In the genomic region with DNA sequence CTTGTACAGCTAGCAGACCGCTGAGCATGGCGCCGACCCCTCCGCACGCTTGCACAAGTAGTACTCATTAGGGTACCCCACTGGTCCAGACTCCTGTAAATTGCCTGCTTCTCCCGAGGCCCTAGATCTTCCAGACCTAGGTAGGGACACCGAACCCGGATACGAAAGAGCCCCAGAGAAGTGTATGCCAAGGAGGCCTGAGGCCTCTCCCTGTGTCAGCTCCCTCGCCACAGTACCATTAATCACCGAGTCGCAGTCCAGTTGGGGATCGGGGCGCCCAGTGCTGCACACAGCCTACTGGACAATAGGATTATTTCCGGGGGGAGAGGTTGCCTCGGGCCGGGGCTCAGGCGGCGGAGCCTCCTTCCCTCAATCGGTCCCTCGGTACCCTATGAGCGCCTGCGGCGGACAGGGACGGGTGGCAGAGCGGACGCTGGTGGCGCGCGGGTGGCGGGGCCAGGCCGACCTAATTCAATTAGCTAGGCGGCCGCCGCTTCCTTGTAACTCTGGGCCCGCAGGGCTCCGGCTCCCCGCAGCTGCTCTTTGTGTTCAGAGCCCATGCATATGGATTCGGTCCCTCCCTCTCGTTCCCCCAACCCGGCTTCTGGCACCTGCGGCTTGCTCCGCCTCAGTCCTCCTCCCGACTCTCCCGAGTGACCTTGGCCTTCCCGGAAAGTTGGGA, we compare ENCODE assay signal across 9 mouse cellular contexts. TPM values are rescaled to one million over a fixed set of nuclear protein-coding genes. Genes with fewer than 3 reads are reported as not detected.
A peak's percentile ranks its signal among the peaks of the same experiment; 100 is the strongest.
DNase-seq lines count a peak whose midpoint lies in the region; ATAC-seq lines count a peak whose summit lies in the region.
"Had no signal": no experiment of that assay in that cellular context is flagged by ENCODE, and none has a peak within 500 bp of the region (broad histone marks: within the 10 kb centered on the region; RNA-seq: fewer than 3 reads in every experiment).

No protein-coding gene starts in this region.

- H3K4me1 ChIP-seq in liver, embryonic 11.5 days (replicated peaks; ENCODE audit: control insufficient read depth, insufficient read depth, low read length): no peaks in the 10 kb centered on the region; the same call in 1 of the 2 replicates
- H3K4me1 ChIP-seq in forebrain, embryonic 11.5 days (replicated peaks; ENCODE audit: control insufficient read depth, insufficient read depth, low read length): peaks cover 6% of the 10 kb centered on the region
- peaks cover 8% of the 10 kb centered on the region; the same call in 1 of the 2 replicates for H3K4me1 ChIP-seq in limb, embryonic 12.5 days (replicated peaks)
- 0 out of 2 replicates have a peak, but pooled peaks cover 6% of the 10 kb centered on the region for H3K4me1 ChIP-seq in stomach, embryonic 15.5 days

- no peak for DNase-seq in liver, embryonic 11.5 days (ENCODE audit: low spot score)
- DNase-seq in liver: no peak
- DNase-seq in forebrain, embryonic 11.5 days (ENCODE audit: low spot score): peak; percentile 70
- DNase-seq in urinary bladder, postnatal 10 days (ENCODE audit: low spot score): no peak
- DNase-seq in cerebellum, postnatal 14 days: no peak
- DNase-seq: heart, postnatal 36 days; thymus, postnatal 4 days had no signal

- H3K27me3 ChIP-seq in liver, embryonic 11.5 days (replicated peaks; ENCODE audit: control insufficient read depth, insufficient read depth, low read length): peaks cover 100% of the 10 kb centered on the region
- peaks cover 97% of the 10 kb centered on the region for H3K27me3 ChIP-seq in forebrain, embryonic 11.5 days (ENCODE audit: control insufficient read depth, insufficient read depth, low read length)
- peaks cover 100% of the 10 kb centered on the region for H3K27me3 ChIP-seq in limb, embryonic 12.5 days
- peaks cover 99% of the 10 kb centered on the region for H3K27me3 ChIP-seq in stomach, embryonic 15.5 days (replicated peaks)

- H3K9ac ChIP-seq in liver, embryonic 11.5 days (ENCODE audit: low read depth, low read length): no peak overlapping the region
- no peak overlapping the region for H3K9ac ChIP-seq in forebrain, embryonic 11.5 days (ENCODE audit: low read length)
- no peak overlapping the region for H3K9ac ChIP-seq in limb, embryonic 12.5 days (replicated peaks)
- H3K9ac ChIP-seq in stomach, embryonic 15.5 days: no peak overlapping the region

- no peak overlapping the region for H3K4me3 ChIP-seq in liver, embryonic 11.5 days (ENCODE audit: low read depth, low read length)
- peak overlapping the region; percentile 12; the same call in 1 of the 2 replicates for H3K4me3 ChIP-seq in forebrain, embryonic 11.5 days (ENCODE audit: low read depth, low read length)
- peak overlapping the region; percentile 12 for H3K4me3 ChIP-seq in limb, embryonic 12.5 days (replicated peaks)
- 0 out of 2 replicates have a peak overlapping the region, but pooled peaks have one; percentile 11 for H3K4me3 ChIP-seq in stomach, embryonic 15.5 days (replicated peaks)

- no peak for ATAC-seq in liver, embryonic 11.5 days (replicated peaks; ENCODE audit: low FRiP score)
- ATAC-seq in forebrain, embryonic 11.5 days (replicated peaks; ENCODE audit: low FRiP score): no peak
- ATAC-seq in limb, embryonic 12.5 days (ENCODE audit: insufficient number of reproducible peaks, insufficient read depth, low FRiP score, low TSS enrichment, low read depth): no peak
- ATAC-seq in stomach, embryonic 15.5 days (ENCODE audit: insufficient read depth, low FRiP score, low read depth): no peak

- peak overlapping the region; percentile 33; the same call in 1 of the 2 replicates for H3K4me2 ChIP-seq in liver, embryonic 11.5 days
- peak overlapping the region; percentile 37 for H3K4me2 ChIP-seq in forebrain, embryonic 11.5 days (ENCODE audit: low read depth, low read length, severe bottlenecking)
- peak overlapping the region; percentile 33 for H3K4me2 ChIP-seq in limb, embryonic 12.5 days
- peak overlapping the region; percentile 19 for H3K4me2 ChIP-seq in stomach, embryonic 15.5 days

- no peaks in the 10 kb centered on the region for H3K36me3 ChIP-seq in liver, embryonic 11.5 days (ENCODE audit: control insufficient read depth, insufficient read depth, low read length)
- H3K36me3 ChIP-seq in forebrain, embryonic 11.5 days (ENCODE audit: control insufficient read depth, insufficient read depth, low read length): no peaks in the 10 kb centered on the region
- no peaks in the 10 kb centered on the region for H3K36me3 ChIP-seq in limb, embryonic 12.5 days
- no peaks in the 10 kb centered on the region for H3K36me3 ChIP-seq in stomach, embryonic 15.5 days

- 3% methylated on average over 46 of the region's 46 CpGs for WGBS in liver, embryonic 11.5 days
- WGBS in forebrain, embryonic 11.5 days: under 1% methylated on average over 46 of the region's 46 CpGs
- WGBS in limb, embryonic 12.5 days: 2% methylated on average over 46 of the region's 46 CpGs
- WGBS in stomach, embryonic 15.5 days: 2% methylated on average over 46 of the region's 46 CpGs

- H3K27ac ChIP-seq in liver, embryonic 11.5 days (ENCODE audit: low read depth, low read length): no peak overlapping the region
- H3K27ac ChIP-seq in forebrain, embryonic 11.5 days (ENCODE audit: low read depth, low read length): no peak overlapping the region
- H3K27ac ChIP-seq in limb, embryonic 12.5 days: no peak overlapping the region
- H3K27ac ChIP-seq in stomach, embryonic 15.5 days: no peak overlapping the region

- no peaks in the 10 kb centered on the region for H3K9me3 ChIP-seq in liver, embryonic 11.5 days (ENCODE audit: control insufficient read depth, low read length)
- no peaks in the 10 kb centered on the region for H3K9me3 ChIP-seq in forebrain, embryonic 11.5 days (ENCODE audit: control insufficient read depth, low read length)
- no peaks in the 10 kb centered on the region for H3K9me3 ChIP-seq in limb, embryonic 12.5 days
- no peaks in the 10 kb centered on the region for H3K9me3 ChIP-seq in stomach, embryonic 15.5 days

RNA-seq across cellular contexts. Expression of a gene that starts 7.1 kb away (rescaled TPM):
- 0.29 and 0.32 TPM in 2 replicates for polyA plus RNA-seq in liver, embryonic 11.5 days (2014; fragmentation: Nextera tagmentation; extraction: Ambion mirVana)
- polyA plus RNA-seq in forebrain, embryonic 11.5 days (2014; fragmentation: Nextera tagmentation; extraction: Ambion mirVana): not detected in 2 replicates
- polyA plus RNA-seq in limb, embryonic 12.5 days (2016; fragmentation: Nextera tagmentation; extraction: Ambion mirVana): 0.39 and 0.63 TPM in 2 replicates
- polyA plus RNA-seq in stomach, embryonic 15.5 days (2015; fragmentation: Nextera tagmentation; extraction: Ambion mirVana): 5.4 and 6.5 TPM in 2 replicates
